Mouse (Mus musculus) heart, postnatal 0 days (tissue): ENCODE measurements around the gene Tmem207. TPM values are rescaled to one million over a fixed set of nuclear protein-coding genes. Genes with fewer than 3 reads are reported as not detected.

Experiments used
- ATAC-seq: fragments of 200-750 bp; cut with Nextera tagmentation; 2 replicates; pipeline ENCODE4 v1.8.0; 2017; ENCODE audit warnings: low read depth, moderate number of reproducible peaks, moderate library complexity; ENCODE audit not compliant: insufficient read depth
- DNase-seq: peaks from one replicate; pipeline ENCODE4 v3.0.0-alpha.2; 2016; ENCODE audit warnings: low spot score
- H3K27ac ChIP-seq: fragments of 300-500 bp; sonication (generic); 2 replicates; pipeline ENCODE4 v1.5.1; 2014; ENCODE audit warnings: low read depth, mild to moderate bottlenecking
- H3K27me3 ChIP-seq: fragments of 300-500 bp; sonication (generic); 2 replicates; pipeline ENCODE4 v1.6.1; 2014; ENCODE audit warnings: low read length, mixed read lengths; ENCODE audit not compliant: control insufficient read depth, insufficient read depth
- H3K36me3 ChIP-seq: fragments of 300-500 bp; sonication (generic); replicated peaks from 2 replicates; pipeline ENCODE4 v1.6.1; 2014; ENCODE audit warnings: low read length, mixed read lengths; ENCODE audit not compliant: control insufficient read depth, insufficient read depth
- H3K4me1 ChIP-seq: fragments of 300-500 bp; sonication (generic); 2 replicates; pipeline ENCODE4 v1.6.1; 2014; ENCODE audit warnings: antibody characterized with exemption; ENCODE audit not compliant: control insufficient read depth, insufficient read depth
- H3K4me2 ChIP-seq: fragments of 300-500 bp; sonication (generic); 2 replicates; pipeline ENCODE4 v1.6.1; 2014; ENCODE audit warnings: low read depth, mild to moderate bottlenecking, low read length, moderate library complexity
- H3K4me3 ChIP-seq: fragments of 300-500 bp; sonication (generic); 2 replicates; pipeline ENCODE4 v1.5.1; 2014; ENCODE audit warnings: low read depth, low read length
- H3K9ac ChIP-seq: fragments of 300-500 bp; sonication (generic); replicated peaks from 2 replicates; pipeline ENCODE4 v1.6.1; 2014; ENCODE audit warnings: low read depth, low read length, mixed read lengths
- H3K9me3 ChIP-seq: fragments of 300-500 bp; sonication (generic); replicated peaks from 2 replicates; pipeline ENCODE4 v1.6.1; 2016; ENCODE audit warnings: low read length; ENCODE audit not compliant: control insufficient read depth
- CTCF ChIP-seq: IDR thresholded peaks from 2 replicates; pipeline ENCODE4 v1.5.1; 2016; ENCODE audit warnings: antibody characterized with exemption, control low read depth, low read depth
- EP300 ChIP-seq: IDR thresholded peaks from 2 replicates; pipeline ENCODE4 v1.6.1; 2016; ENCODE audit warnings: antibody characterized with exemption, low read depth
- WGBS: fragments of 180-500 bp; shearing (Covaris S2); extraction: QIAGEN DNeasy Blood & Tissue Kit; methylation state at CpG from one replicate; pipeline ENCODE4 v1.1.7; 2014; 5-methylcytosine and 5-hydroxymethylcytosine counted together
- polyA plus RNA-seq: library from polyadenylated mRNA; unstranded; fragments of >200 nt; fragmentation: Nextera tagmentation; extraction: Ambion mirVana; gene quantifications from 2 replicates; pipeline ENCODE4 v1.2.1, GENCODE M21; 2015
- total RNA-seq: library from RNA; depleted of rRNA; stranded (reverse); fragments of >200 nt; gene quantifications from 2 replicates; pipeline ENCODE4 v1.2.3, GENCODE M21; 2014; ENCODE audit warnings: low replicate concordance; rRNA removed

The Tmem207 gene
- total and polyA plus RNA-seq, 2 experiments from 2014 or later = not detected

GRCm38 (mm10) chr16:26495721-26496120 lies 30.8 kb downstream of the Tmem207 start:
- H3K4me3 ChIP-seq = no peak overlapping the region

GRCm38 (mm10) chr16:26471254-26471653 lies 55.3 kb downstream of the Tmem207 start:
- 84% methylated on average over 4 of the region's 4 CpGs for WGBS
- TF ChIP-seq CTCF (no peak), EP300 (no peak)

More at GRCm38 (mm10) chr16:26495721-26496120, 30.8 kb downstream of the Tmem207 start:
- ATAC-seq (no peak), DNase-seq (peak; percentile 10)
- H3K27ac ChIP-seq = no peak overlapping the region
- H3K4me1 ChIP-seq = no peaks in the 10 kb centered on the region
- 3% methylated on average over 2 of the region's 2 CpGs for WGBS
- no peaks in the 10 kb centered on the region for H3K27me3 ChIP-seq
- no peak overlapping the region for H3K4me2 ChIP-seq
- H3K9ac ChIP-seq = no peak overlapping the region
- H3K9me3 ChIP-seq = no peaks in the 10 kb centered on the region
- H3K36me3 ChIP-seq = no peaks in the 10 kb centered on the region
- TF ChIP-seq EP300 = no peak
- peak; percentile 60 for TF ChIP-seq CTCF

GRCm38 (mm10) chr16:26466535-26466934 lies 60.0 kb downstream of the Tmem207 start:
- WGBS = 75% methylated on average over 4 of the region's 4 CpGs
- no peaks in the 10 kb centered on the region for H3K9me3 ChIP-seq
- H3K9ac ChIP-seq = no peak overlapping the region
- no peaks in the 10 kb centered on the region for H3K27me3 ChIP-seq
- H3K36me3 ChIP-seq = no peaks in the 10 kb centered on the region
- no peak overlapping the region for H3K4me3 ChIP-seq
- no peak for ATAC-seq
- no peaks in the 10 kb centered on the region for H3K4me1 ChIP-seq
- no peak for TF ChIP-seq CTCF
- H3K27ac ChIP-seq = no peak overlapping the region
- no peak for DNase-seq
- H3K4me2 ChIP-seq = no peak overlapping the region

More at GRCm38 (mm10) chr16:26471254-26471653, 55.3 kb downstream of the Tmem207 start:
- Histone ChIP-seq H3K4me2 (no peak overlapping the region), H3K27ac (no peak overlapping the region), H3K4me1 (no peaks in the 10 kb centered on the region), H3K27me3 (no peaks in the 10 kb centered on the region), H3K36me3 (no peaks in the 10 kb centered on the region), H3K9ac (no peak overlapping the region), H3K9me3 (no peaks in the 10 kb centered on the region), H3K4me3 (no peak overlapping the region)
- no peak for DNase-seq
- ATAC-seq = no peak

- no peaks in the 10 kb centered on the region for H3K9me3 ChIP-seq
- DNase-seq = no peak
- ATAC-seq = no peak
- no peaks in the 10 kb centered on the region for H3K4me1 ChIP-seq
- H3K4me3 ChIP-seq = no peak within 1 kb of the TSS
- H3K9ac ChIP-seq = no peak within 1 kb of the TSS
- 76% methylated on average over 7 of the region's 7 CpGs for WGBS
- H3K27me3 ChIP-seq = no peaks in the 10 kb centered on the region
- no peaks in the 10 kb centered on the region for H3K36me3 ChIP-seq
- H3K4me2 ChIP-seq = no peak within 1 kb of the TSS
- TF ChIP-seq CTCF (no peak), EP300 (no peak)
- H3K27ac ChIP-seq = no peak within 1 kb of the TSS
Observed at GRCm38 (mm10) chr16:26462835-26463234, 63.7 kb downstream of the Tmem207 start, which contains the start of gene Cldn16. Gene Cldn16, plus strand, starts transcription at chr16:26463135.

- no peak overlapping the region for H3K4me2 ChIP-seq
- H3K27me3 ChIP-seq = no peaks in the 10 kb centered on the region
- no peaks in the 10 kb centered on the region for H3K9me3 ChIP-seq
- no peak for TF ChIP-seq CTCF
- TF ChIP-seq EP300 = no peak
- no peak for DNase-seq
- H3K4me1 ChIP-seq = no peaks in the 10 kb centered on the region
- no peaks in the 10 kb centered on the region for H3K36me3 ChIP-seq
- no peak for ATAC-seq
- no peak overlapping the region for H3K9ac ChIP-seq
- H3K27ac ChIP-seq = no peak overlapping the region
- H3K4me3 ChIP-seq = no peak overlapping the region
- WGBS = 75% methylated on average over 2 of the region's 2 CpGs
Observed at GRCm38 (mm10) chr16:26456182-26456581, 70.4 kb downstream of the Tmem207 start.

- no peak overlapping the region for H3K27ac ChIP-seq
- ATAC-seq (no peak), DNase-seq (no peak)
- 51% methylated on average over 3 of the region's 3 CpGs for WGBS
- H3K4me2 ChIP-seq = no peak overlapping the region
- no peak overlapping the region for H3K9ac ChIP-seq
- no peaks in the 10 kb centered on the region for H3K9me3 ChIP-seq
- H3K36me3 ChIP-seq = no peaks in the 10 kb centered on the region
- no peaks in the 10 kb centered on the region for H3K4me1 ChIP-seq
- TF ChIP-seq CTCF (no peak), EP300 (no peak)
- H3K4me3 ChIP-seq = no peak overlapping the region
- H3K27me3 ChIP-seq = no peaks in the 10 kb centered on the region
Observed at GRCm38 (mm10) chr16:26454163-26454562, 72.4 kb downstream of the Tmem207 start.

Other genes starting within 250 kb of the Tmem207 start
- gene Cldn1, start 154.9 kb downstream of the Tmem207 start, total RNA-seq = 0.66 and 2.2 TPM in 2 replicates
- gene Cldn1, start 154.9 kb downstream of the Tmem207 start, polyA plus RNA-seq = 0.11 and 0.21 TPM in 2 replicates
- gene Cldn16, start 63.6 kb downstream of the Tmem207 start, total RNA-seq = not detected in 2 replicates
- gene Cldn16, start 63.6 kb downstream of the Tmem207 start, polyA plus RNA-seq = not detected in 2 replicates
- 4.0 and 6.4 TPM in 2 replicates for gene Il1rap, start 54.9 kb upstream of the Tmem207 start, total RNA-seq
- gene Il1rap, start 54.9 kb upstream of the Tmem207 start, polyA plus RNA-seq = 1.7 and 1.9 TPM in 2 replicates